Mouse (Mus musculus) limb, embryonic 13.5 days (tissue): Measurements from ENCODE around the gene Olfr1366. TPM values are rescaled to one million over a fixed set of nuclear protein-coding genes. Genes with fewer than 3 reads are reported as not detected.
"Not testable (repeated sequence)": the region's sequence is repeated elsewhere in the genome, so short reads cannot be mapped to it uniquely, and the experiment has no call there.

Experiments
- ATAC-seq: fragments of 200-750 bp; cut with Nextera tagmentation; 2 replicates; pipeline ENCODE4 v1.8.0; 2017; ENCODE audit warnings: low read depth, moderate number of reproducible peaks, moderate TSS enrichment; ENCODE audit not compliant: low FRiP score
- H3K27ac ChIP-seq: fragments of 300-500 bp; sonication (generic); 2 replicates; pipeline ENCODE4 v1.5.1; 2015; ENCODE audit warnings: inconsistent platforms, mild to moderate bottlenecking, moderate library complexity
- H3K27me3 ChIP-seq: fragments of 300-500 bp; sonication (generic); 2 replicates; pipeline ENCODE4 v1.6.1; 2015; ENCODE audit warnings: mild to moderate bottlenecking, inconsistent platforms
- H3K36me3 ChIP-seq: fragments of 300-500 bp; sonication (generic); 2 replicates; pipeline ENCODE4 v1.6.1; 2015; ENCODE audit warnings: inconsistent platforms, mild to moderate bottlenecking, moderate library complexity
- H3K4me1 ChIP-seq: fragments of 300-500 bp; sonication (generic); 2 replicates; pipeline ENCODE4 v1.6.1; 2015; ENCODE audit warnings: inconsistent platforms
- H3K4me2 ChIP-seq: fragments of 300-500 bp; sonication (generic); replicated peaks from 2 replicates; pipeline ENCODE4 v1.6.1; 2015; ENCODE audit warnings: inconsistent platforms, mild to moderate bottlenecking, moderate library complexity
- H3K4me3 ChIP-seq: fragments of 300-500 bp; sonication (generic); 2 replicates; pipeline ENCODE4 v1.5.1; 2015; ENCODE audit warnings: moderate library complexity, mild to moderate bottlenecking, inconsistent platforms
- H3K9ac ChIP-seq: fragments of 300-500 bp; sonication (generic); 2 replicates; pipeline ENCODE4 v1.6.1; 2015; ENCODE audit warnings: mild to moderate bottlenecking, inconsistent platforms
- H3K9me3 ChIP-seq: fragments of 300-500 bp; sonication (generic); 2 replicates; pipeline ENCODE4 v1.6.1; 2016; ENCODE audit warnings: inconsistent platforms
- WGBS: fragments of 180-500 bp; shearing (Covaris S2); methylation state at CpG from one replicate; pipeline ENCODE4 v1.1.7; 2015; 5-methylcytosine and 5-hydroxymethylcytosine counted together
- polyA plus RNA-seq: library from polyadenylated mRNA; unstranded; fragments of >200 nt; fragmentation: Nextera tagmentation; extraction: Ambion mirVana; gene quantifications from 2 replicates; pipeline ENCODE4 v1.2.1, GENCODE M21; 2015

Olfr1366 gene
- 0.10 and 0.15 TPM in 2 replicates for polyA plus RNA-seq

GRCm38 (mm10) chr13:21542708-21543107 is at the start of gene Olfr1366:
Olfr1366 (minus strand) TSS chr13:21542808.
- Histone ChIP-seq H3K4me3 (no peak within 1 kb of the TSS), H3K4me2 (no peak within 1 kb of the TSS), H3K4me1 (no peaks in the 10 kb centered on the region), H3K9ac (no peak within 1 kb of the TSS), H3K27ac (no peak within 1 kb of the TSS), H3K27me3 (no peaks in the 10 kb centered on the region), H3K36me3 (no peaks in the 10 kb centered on the region), H3K9me3 (no peaks in the 10 kb centered on the region)
- no peak for ATAC-seq
- WGBS: 62% methylated on average over 1 of the region's 1 CpGs

GRCm38 (mm10) chr13:21591618-21592017 is 49.0 kb upstream of the Olfr1366 start:
- no peak overlapping the region for H3K4me2 ChIP-seq
- no peak overlapping the region for H3K9ac ChIP-seq
- H3K4me1 ChIP-seq: no peaks in the 10 kb centered on the region
- no peaks in the 10 kb centered on the region for H3K27me3 ChIP-seq
- H3K9me3 ChIP-seq: no peaks in the 10 kb centered on the region
- WGBS: 60% methylated on average over 2 of the region's 2 CpGs
- H3K4me3 ChIP-seq: no peak overlapping the region
- no peak overlapping the region for H3K27ac ChIP-seq
- H3K36me3 ChIP-seq: no peaks in the 10 kb centered on the region
- ATAC-seq: no peak

GRCm38 (mm10) chr13:21581659-21582058 is 39.1 kb upstream of the Olfr1366 start, which contains the start of gene Olfr1364:
Olfr1364 (minus strand) TSS chr13:21581759.
- Histone ChIP-seq H3K9me3 (no peaks in the 10 kb centered on the region), H3K4me3 (no peak within 1 kb of the TSS), H3K4me1 (no peaks in the 10 kb centered on the region), H3K27me3 (no peaks in the 10 kb centered on the region), H3K36me3 (no peaks in the 10 kb centered on the region), H3K4me2 (no peak within 1 kb of the TSS), H3K27ac (no peak within 1 kb of the TSS), H3K9ac (no peak within 1 kb of the TSS)
- WGBS: 87% methylated on average over 2 of the region's 2 CpGs
- ATAC-seq: no peak

- Histone ChIP-seq H3K36me3 (no peaks in the 10 kb centered on the region), H3K27ac (no peak within 1 kb of the TSS), H3K4me3 (no peak within 1 kb of the TSS), H3K27me3 (no peaks in the 10 kb centered on the region), H3K4me1 (no peaks in the 10 kb centered on the region), H3K9me3 (no peaks in the 10 kb centered on the region), H3K9ac (no peak within 1 kb of the TSS), H3K4me2 (no peak within 1 kb of the TSS)
- 55% methylated on average over 1 of the region's 1 CpGs for WGBS
- ATAC-seq: no peak
These were observed 17.2 kb upstream of the Olfr1366 start, which contains the start of gene Olfr1535 for GRCm38 (mm10) chr13:21559793-21560192. Olfr1535 (minus strand) TSS chr13:21559893.

GRCm38 (mm10) chr13:21550416-21551110 is 8.0 kb upstream of the Olfr1366 start:
- H3K4me3 ChIP-seq: no peak overlapping the region
- 59% methylated on average over 3 of the region's 3 CpGs for WGBS
- no peaks in the 10 kb centered on the region for H3K4me1 ChIP-seq

GRCm38 (mm10) chr13:21549487-21549886 is 6.9 kb upstream of the Olfr1366 start:
- Histone ChIP-seq H3K4me1 (no peaks in the 10 kb centered on the region), H3K9me3 (no peaks in the 10 kb centered on the region), H3K36me3 (no peaks in the 10 kb centered on the region), H3K27ac (no peak overlapping the region), H3K27me3 (no peaks in the 10 kb centered on the region), H3K9ac (no peak overlapping the region), H3K4me2 (no peak overlapping the region), H3K4me3 (no peak overlapping the region)
- ATAC-seq: no peak
- WGBS: 89% methylated on average over 3 of the region's 3 CpGs

More at GRCm38 (mm10) chr13:21550416-21551110, 8.0 kb upstream of the Olfr1366 start:
- H3K27ac ChIP-seq: no peak overlapping the region
- no peak overlapping the region for H3K4me2 ChIP-seq
- H3K9ac ChIP-seq: no peak overlapping the region
- ATAC-seq: no peak
- H3K27me3 ChIP-seq: no peaks in the 10 kb centered on the region
- no peaks in the 10 kb centered on the region for H3K9me3 ChIP-seq
- H3K36me3 ChIP-seq: no peaks in the 10 kb centered on the region

GRCm38 (mm10) chr13:21530781-21531201 is 11.8 kb downstream of the Olfr1366 start, which contains the start of gene Zkscan8:
Zkscan8 (minus strand) TSS chr13:21531120.
- ATAC-seq: peak; percentile 99

GRCm38 (mm10) chr13:21530136-21530535 is 12.5 kb downstream of the Olfr1366 start:
- no peak overlapping the region for H3K27ac ChIP-seq
- ATAC-seq: no peak
- no peaks in the 10 kb centered on the region for H3K9me3 ChIP-seq
- H3K4me2 ChIP-seq: peak overlapping the region; percentile 67
- no peaks in the 10 kb centered on the region for H3K27me3 ChIP-seq
- H3K9ac ChIP-seq: peak overlapping the region; percentile 39; the same call in 1 of the 2 replicates
- peak overlapping the region; percentile 77 for H3K4me3 ChIP-seq
- peaks cover 19% of the 10 kb centered on the region for H3K36me3 ChIP-seq
- peaks cover 7% of the 10 kb centered on the region; the same call in 1 of the 2 replicates for H3K4me1 ChIP-seq
- WGBS: 50% methylated on average over 7 of the region's 7 CpGs

More at GRCm38 (mm10) chr13:21530781-21531201, 11.8 kb downstream of the Olfr1366 start, which contains the start of gene Zkscan8:
- Histone ChIP-seq H3K4me2 (peak within 1 kb of the TSS; percentile 68), H3K36me3 (peaks cover 13% of the 10 kb centered on the region), H3K4me1 (peaks cover 7% of the 10 kb centered on the region; the same call in 1 of the 2 replicates), H3K27ac (peak within 1 kb of the TSS; percentile 95), H3K4me3 (peak within 1 kb of the TSS; percentile 77), H3K9me3 (no peaks in the 10 kb centered on the region), H3K27me3 (no peaks in the 10 kb centered on the region), H3K9ac (peak within 1 kb of the TSS; percentile 98)
- WGBS: under 1% methylated on average over 39 of the region's 39 CpGs

- Histone ChIP-seq H3K4me2 (peak overlapping the region; percentile 61), H3K4me3 (peak overlapping the region; percentile 63), H3K9ac (peak overlapping the region; percentile 65), H3K27ac (peak overlapping the region; percentile 89), H3K36me3 (no peaks in the 10 kb centered on the region), H3K4me1 (no peaks in the 10 kb centered on the region), H3K9me3 (no peaks in the 10 kb centered on the region), H3K27me3 (no peaks in the 10 kb centered on the region)
- peak; percentile 100 for ATAC-seq
- whole genome bisulfite sequencing: 1% methylated on average over 21 of the region's 21 CpGs
These were observed 36.4 kb downstream of the Olfr1366 start for GRCm38 (mm10) chr13:21506221-21506649.

- Histone ChIP-seq H3K36me3 (no peaks in the 10 kb centered on the region), H3K27me3 (no peaks in the 10 kb centered on the region), H3K4me2 (no peak overlapping the region), H3K27ac (no peak overlapping the region), H3K9ac (no peak overlapping the region), H3K9me3 (no peaks in the 10 kb centered on the region), H3K4me3 (no peak overlapping the region), H3K4me1 (no peaks in the 10 kb centered on the region)
- no peak for ATAC-seq
- 82% methylated on average over 5 of the region's 5 CpGs for WGBS
These were observed 40.3 kb downstream of the Olfr1366 start for GRCm38 (mm10) chr13:21502296-21502695.

- not testable (repeated sequence) for H3K9me3 ChIP-seq, H3K4me1 ChIP-seq, H3K27ac ChIP-seq, H3K9ac ChIP-seq, ATAC-seq, H3K4me3 ChIP-seq, H3K27me3 ChIP-seq, H3K4me2 ChIP-seq, H3K36me3 ChIP-seq
- 91% methylated on average over 17 of the region's 17 CpGs for WGBS
These were observed 41.4 kb downstream of the Olfr1366 start, which contains the start of gene Gm11273 for GRCm38 (mm10) chr13:21501182-21501581. Gm11273 (minus strand) TSS chr13:21501418.

- Histone ChIP-seq H3K4me2 (no peak within 1 kb of the TSS), H3K9me3 (no peaks in the 10 kb centered on the region), H3K9ac (no peak within 1 kb of the TSS), H3K27ac (no peak within 1 kb of the TSS), H3K27me3 (no peaks in the 10 kb centered on the region), H3K4me1 (no peaks in the 10 kb centered on the region), H3K36me3 (no peaks in the 10 kb centered on the region), H3K4me3 (no peak within 1 kb of the TSS)
- no peak for ATAC-seq
- 92% methylated on average over 21 of the region's 21 CpGs for WGBS
These were observed 47.5 kb downstream of the Olfr1366 start, which contains the start of gene AK157302 for GRCm38 (mm10) chr13:21495080-21495479. AK157302 (plus strand) TSS chr13:21495223.
